Mouse (Mus musculus) adrenal gland, adult 8-10 months (tissue): ENCODE results near the gene Gm10642. TPM values are rescaled to one million over a fixed set of nuclear protein-coding genes. Genes with fewer than 3 reads are reported as not detected.

Experiments used
- DNase-seq: peaks from one replicate; pipeline ENCODE4 v3.0.0; 2022
- total RNA-seq, 4 experiments: library from RNA; stranded (reverse); gene quantifications; 2 replicates each; pipeline ENCODE4 v1.2.4; 2022

Gm10642 gene
- total RNA-seq, result under 1 TPM; 0.37 to 0.65 (median 0.47) TPM

GRCm38 (mm10) chr9:70656130-70657007 is at the start of gene Gm10642:
TSS of gene Gm10642 (plus strand) at chr9:70656251.
- peak; percentile 28 for DNase-seq

GRCm38 (mm10) chr9:70611026-70611673 is 44.9 kb upstream of the Gm10642 start:
- DNase-seq, result no peak

- DNase-seq, result no peak
These were observed 26.3 kb upstream of the Gm10642 start for GRCm38 (mm10) chr9:70629711-70630110.

- no peak for DNase-seq
These were observed 24.4 kb upstream of the Gm10642 start for GRCm38 (mm10) chr9:70631665-70632064.

GRCm38 (mm10) chr9:70636748-70637147 is 19.3 kb upstream of the Gm10642 start:
- DNase-seq, result no peak

- no peak for DNase-seq
These were observed 5.8 kb upstream of the Gm10642 start for GRCm38 (mm10) chr9:70650260-70650659.

GRCm38 (mm10) chr9:70650994-70651393 is 5.1 kb upstream of the Gm10642 start:
- no peak for DNase-seq

- DNase-seq, result no peak
These were observed 3.8 kb upstream of the Gm10642 start for GRCm38 (mm10) chr9:70652221-70652620.

- no peak for DNase-seq
These were observed 2.2 kb upstream of the Gm10642 start for GRCm38 (mm10) chr9:70653875-70654274.

GRCm38 (mm10) chr9:70654496-70654895 is 1.6 kb upstream of the Gm10642 start:
- DNase-seq, result no peak

GRCm38 (mm10) chr9:70655764-70656129 is 304 bp upstream of the Gm10642 start:
- no peak for DNase-seq

GRCm38 (mm10) chr9:70657013-70657967 is 1.2 kb downstream of the Gm10642 start, which contains the start of gene Mindy2:
TSS of gene Mindy2 (minus strand) at chr9:70657174.
- DNase-seq, result peak; percentile 96

- no peak for DNase-seq
These were observed 2.2 kb downstream of the Gm10642 start for GRCm38 (mm10) chr9:70658266-70658665.

GRCm38 (mm10) chr9:70664847-70665246 is 8.8 kb downstream of the Gm10642 start:
- no peak for DNase-seq

GRCm38 (mm10) chr9:70665372-70666145 is 9.5 kb downstream of the Gm10642 start:
- no peak for DNase-seq

GRCm38 (mm10) chr9:70666811-70667210 is 10.8 kb downstream of the Gm10642 start:
- DNase-seq, result no peak

GRCm38 (mm10) chr9:70668048-70668447 is 12.0 kb downstream of the Gm10642 start:
- no peak for DNase-seq

- no peak for DNase-seq
These were observed 13.1 kb downstream of the Gm10642 start for GRCm38 (mm10) chr9:70669197-70669596.

- no peak for DNase-seq
These were observed 14.3 kb downstream of the Gm10642 start for GRCm38 (mm10) chr9:70670381-70670780.

GRCm38 (mm10) chr9:70671278-70671677 is 15.2 kb downstream of the Gm10642 start:
- DNase-seq, result no peak

- DNase-seq, result peak; percentile 10
These were observed 15.9 kb downstream of the Gm10642 start for GRCm38 (mm10) chr9:70671772-70672579.
